Mouse (Mus musculus) neural tube, embryonic 12.5 days (tissue): ENCODE data around the gene Treml4. TPM values are rescaled to one million over a fixed set of nuclear protein-coding genes. Genes with fewer than 3 reads are reported as not detected.

Experiments used
- ATAC-seq: fragments of 200-750 bp; cut with Nextera tagmentation; 2 replicates; pipeline ENCODE4 v1.8.0; 2017; ENCODE audit warnings: low read depth, mild to moderate bottlenecking, moderate TSS enrichment, moderate library complexity; ENCODE audit not compliant: low FRiP score
- H3K27ac ChIP-seq: fragments of 300-500 bp; sonication (generic); 2 replicates; pipeline ENCODE4 v1.5.1; 2016
- H3K27me3 ChIP-seq: fragments of 300-500 bp; sonication (generic); replicated peaks from 2 replicates; pipeline ENCODE4 v1.6.1; 2016; ENCODE audit warnings: mild to moderate bottlenecking
- H3K36me3 ChIP-seq: fragments of 300-500 bp; sonication (generic); 2 replicates; pipeline ENCODE4 v1.6.1; 2016; ENCODE audit warnings: mild to moderate bottlenecking
- H3K4me1 ChIP-seq: fragments of 300-500 bp; sonication (generic); 2 replicates; pipeline ENCODE4 v1.6.1; 2016
- H3K4me2 ChIP-seq: fragments of 300-500 bp; sonication (generic); replicated peaks from 2 replicates; pipeline ENCODE4 v1.6.1; 2016; ENCODE audit warnings: mild to moderate bottlenecking
- H3K4me3 ChIP-seq: fragments of 300-500 bp; sonication (generic); 2 replicates; pipeline ENCODE4 v1.5.1; 2016
- H3K9ac ChIP-seq: fragments of 300-500 bp; sonication (generic); 2 replicates; pipeline ENCODE4 v1.6.1; 2016; ENCODE audit warnings: mild to moderate bottlenecking
- H3K9me3 ChIP-seq: fragments of 300-500 bp; sonication (generic); 2 replicates; pipeline ENCODE4 v1.6.1; 2016; ENCODE audit warnings: mild to moderate bottlenecking
- WGBS: fragments of 180-500 bp; shearing (Covaris S2); methylation state at CpG from one replicate; pipeline ENCODE4 v1.1.7; 2016; 5-methylcytosine and 5-hydroxymethylcytosine counted together
- polyA plus RNA-seq: library from polyadenylated mRNA; unstranded; fragments of >200 nt; fragmentation: Nextera tagmentation; extraction: Ambion mirVana; gene quantifications from 2 replicates; pipeline ENCODE4 v1.2.1, GENCODE M21; 2016

Treml4 gene
- polyA plus RNA-seq, 1 experiment from 2014 or later: 0.14 TPM

- Histone ChIP-seq H3K4me1 (no peaks in the 10 kb centered on the region; the same call in 1 of the 2 replicates), H3K36me3 (no peaks in the 10 kb centered on the region), H3K4me3 (no peak overlapping the region), H3K9ac (no peak overlapping the region), H3K4me2 (no peak overlapping the region), H3K27ac (no peak overlapping the region), H3K9me3 (no peaks in the 10 kb centered on the region), H3K27me3 (no peaks in the 10 kb centered on the region)
- no peak for ATAC-seq
Observed at GRCm38 (mm10) chr17:48278381-48278780, 14.3 kb downstream of the Treml4 start.

- H3K27me3 ChIP-seq: no peaks in the 10 kb centered on the region
- no peak overlapping the region for H3K4me3 ChIP-seq
- 86% methylated on average over 4 of the region's 4 CpGs for WGBS
- no peaks in the 10 kb centered on the region; the same call in 1 of the 2 replicates for H3K4me1 ChIP-seq
- no peak overlapping the region for H3K9ac ChIP-seq
- ATAC-seq: no peak
- no peaks in the 10 kb centered on the region for H3K36me3 ChIP-seq
- H3K4me2 ChIP-seq: no peak overlapping the region
- no peaks in the 10 kb centered on the region for H3K9me3 ChIP-seq
- no peak overlapping the region for H3K27ac ChIP-seq
Observed at GRCm38 (mm10) chr17:48279002-48279401, 14.9 kb downstream of the Treml4 start.

GRCm38 (mm10) chr17:48280943-48281738 is 17.0 kb downstream of the Treml4 start:
- no peaks in the 10 kb centered on the region for H3K27me3 ChIP-seq
- peak overlapping the region; percentile 38 for H3K9ac ChIP-seq
- WGBS: 38% methylated on average over 18 of the region's 18 CpGs
- peak overlapping the region; percentile 53 for H3K4me2 ChIP-seq
- no peaks in the 10 kb centered on the region; the same call in 1 of the 2 replicates for H3K4me1 ChIP-seq
- H3K9me3 ChIP-seq: no peaks in the 10 kb centered on the region
- H3K36me3 ChIP-seq: no peaks in the 10 kb centered on the region
- no peak overlapping the region for H3K27ac ChIP-seq
- H3K4me3 ChIP-seq: peak overlapping the region; percentile 13; the same call in 1 of the 2 replicates
- ATAC-seq: 0 out of 2 replicates have a peak, but pooled peaks have one; percentile 41

- peak overlapping the region; percentile 38 for H3K9ac ChIP-seq
- no peaks in the 10 kb centered on the region for H3K27me3 ChIP-seq
- peak overlapping the region; percentile 53 for H3K4me2 ChIP-seq
- H3K27ac ChIP-seq: no peak overlapping the region
- H3K4me3 ChIP-seq: peak overlapping the region; percentile 13; the same call in 1 of the 2 replicates
- H3K4me1 ChIP-seq: no peaks in the 10 kb centered on the region; the same call in 1 of the 2 replicates
- no peaks in the 10 kb centered on the region for H3K9me3 ChIP-seq
- ATAC-seq: no peak
- H3K36me3 ChIP-seq: no peaks in the 10 kb centered on the region
- WGBS: 4% methylated on average over 3 of the region's 3 CpGs
Observed at GRCm38 (mm10) chr17:48281739-48282085, 17.6 kb downstream of the Treml4 start.

GRCm38 (mm10) chr17:48286765-48287164 is 22.7 kb downstream of the Treml4 start:
- H3K4me3 ChIP-seq: no peak overlapping the region
- H3K27ac ChIP-seq: no peak overlapping the region
- H3K27me3 ChIP-seq: no peaks in the 10 kb centered on the region
- no peak overlapping the region for H3K9ac ChIP-seq
- no peaks in the 10 kb centered on the region for H3K4me1 ChIP-seq
- no peaks in the 10 kb centered on the region for H3K36me3 ChIP-seq
- no peak overlapping the region for H3K4me2 ChIP-seq
- no peak for ATAC-seq
- 33% methylated on average over 1 of the region's 1 CpGs for WGBS
- no peaks in the 10 kb centered on the region for H3K9me3 ChIP-seq

GRCm38 (mm10) chr17:48287276-48287675 is 23.2 kb downstream of the Treml4 start:
- no peak overlapping the region for H3K4me3 ChIP-seq
- no peaks in the 10 kb centered on the region for H3K27me3 ChIP-seq
- H3K27ac ChIP-seq: no peak overlapping the region
- no peak overlapping the region for H3K4me2 ChIP-seq
- H3K4me1 ChIP-seq: no peaks in the 10 kb centered on the region
- H3K36me3 ChIP-seq: no peaks in the 10 kb centered on the region
- 56% methylated on average over 2 of the region's 2 CpGs for WGBS
- ATAC-seq: no peak
- no peaks in the 10 kb centered on the region for H3K9me3 ChIP-seq
- H3K9ac ChIP-seq: no peak overlapping the region

- 82% methylated on average over 5 of the region's 5 CpGs for WGBS
- no peaks in the 10 kb centered on the region for H3K9me3 ChIP-seq
- no peaks in the 10 kb centered on the region for H3K27me3 ChIP-seq
- H3K4me3 ChIP-seq: no peak overlapping the region
- no peaks in the 10 kb centered on the region for H3K36me3 ChIP-seq
- no peak overlapping the region for H3K9ac ChIP-seq
- H3K27ac ChIP-seq: no peak overlapping the region
- ATAC-seq: no peak
- H3K4me1 ChIP-seq: no peaks in the 10 kb centered on the region
- H3K4me2 ChIP-seq: no peak overlapping the region
Observed at GRCm38 (mm10) chr17:48293500-48294194, 29.6 kb downstream of the Treml4 start.

- Histone ChIP-seq H3K27ac (no peak within 1 kb of the TSS), H3K4me2 (no peak within 1 kb of the TSS), H3K36me3 (no peaks in the 10 kb centered on the region), H3K4me3 (no peak within 1 kb of the TSS), H3K27me3 (no peaks in the 10 kb centered on the region), H3K9ac (no peak within 1 kb of the TSS), H3K4me1 (no peaks in the 10 kb centered on the region), H3K9me3 (no peaks in the 10 kb centered on the region)
- ATAC-seq: no peak
- 38% methylated on average over 3 of the region's 4 CpGs for WGBS
Observed at GRCm38 (mm10) chr17:48299203-48299602, 35.1 kb downstream of the Treml4 start, which contains the start of gene Treml2. Gene Treml2, plus strand, starts transcription at chr17:48299498.

- Histone ChIP-seq H3K4me3 (no peak overlapping the region), H3K27ac (no peak overlapping the region), H3K4me2 (no peak overlapping the region), H3K4me1 (no peaks in the 10 kb centered on the region), H3K27me3 (no peaks in the 10 kb centered on the region), H3K9me3 (no peaks in the 10 kb centered on the region), H3K9ac (no peak overlapping the region), H3K36me3 (no peaks in the 10 kb centered on the region)
- 65% methylated on average over 7 of the region's 7 CpGs for WGBS
- ATAC-seq: no peak
Observed at GRCm38 (mm10) chr17:48299756-48300155, 35.7 kb downstream of the Treml4 start.

GRCm38 (mm10) chr17:48300199-48300598 is 36.1 kb downstream of the Treml4 start:
- Histone ChIP-seq H3K4me2 (no peak overlapping the region), H3K27ac (no peak overlapping the region), H3K9ac (no peak overlapping the region), H3K36me3 (no peaks in the 10 kb centered on the region), H3K9me3 (no peaks in the 10 kb centered on the region), H3K4me3 (no peak overlapping the region), H3K27me3 (no peaks in the 10 kb centered on the region), H3K4me1 (no peaks in the 10 kb centered on the region)
- WGBS: 69% methylated on average over 7 of the region's 7 CpGs
- no peak for ATAC-seq

GRCm38 (mm10) chr17:48300861-48301260 is 36.8 kb downstream of the Treml4 start:
- WGBS: 81% methylated on average over 9 of the region's 9 CpGs
- H3K4me3 ChIP-seq: no peak overlapping the region

GRCm38 (mm10) chr17:48301792-48302191 is 37.7 kb downstream of the Treml4 start:
- 96% methylated on average over 5 of the region's 5 CpGs for WGBS
- H3K36me3 ChIP-seq: no peaks in the 10 kb centered on the region

More at GRCm38 (mm10) chr17:48300861-48301260, 36.8 kb downstream of the Treml4 start:
- H3K9ac ChIP-seq: no peak overlapping the region
- no peaks in the 10 kb centered on the region for H3K9me3 ChIP-seq
- no peaks in the 10 kb centered on the region for H3K27me3 ChIP-seq
- H3K27ac ChIP-seq: no peak overlapping the region
- H3K36me3 ChIP-seq: no peaks in the 10 kb centered on the region
- H3K4me2 ChIP-seq: no peak overlapping the region
- no peak for ATAC-seq
- no peaks in the 10 kb centered on the region for H3K4me1 ChIP-seq

More at GRCm38 (mm10) chr17:48301792-48302191, 37.7 kb downstream of the Treml4 start:
- Histone ChIP-seq H3K4me1 (no peaks in the 10 kb centered on the region), H3K27ac (no peak overlapping the region), H3K9me3 (no peaks in the 10 kb centered on the region), H3K27me3 (no peaks in the 10 kb centered on the region), H3K4me3 (no peak overlapping the region), H3K9ac (no peak overlapping the region), H3K4me2 (no peak overlapping the region)
- ATAC-seq: no peak
